Mouse (Mus musculus): ENCODE measurements at regions not wholly inside any gene's neighbourhood (a gene's known extent, or its start where the extent isn't known, plus 50 kb on each side); places are given as distances from the start of the nearest gene placed in this dataset.

DNA sequence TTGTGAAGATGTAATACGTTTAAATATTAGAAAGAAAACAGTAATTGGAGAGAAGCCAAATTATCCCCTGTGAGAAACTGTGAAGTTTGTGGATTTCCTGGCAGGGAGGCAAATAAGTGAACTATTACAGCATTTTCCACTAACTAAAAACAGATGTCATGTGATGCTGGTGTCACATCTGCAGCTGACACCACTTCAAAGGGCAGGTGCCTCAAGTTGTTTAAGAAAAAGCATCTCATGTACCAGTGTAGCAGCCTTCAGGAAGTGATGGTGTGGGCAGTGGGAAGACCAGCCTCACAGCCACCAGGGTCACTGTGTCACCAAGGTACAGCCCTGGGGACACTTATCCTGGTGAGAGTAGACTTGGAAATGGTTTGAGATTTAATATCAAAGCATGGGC is 60.6 kb upstream of the Hbs1l start:
- DNase-seq (ENCODE audit: low read depth in 3 of 3, low spot score in 3 of 3), result no peak
- H3K9me3 ChIP-seq (ENCODE audit: control insufficient read depth, low read length), result no peaks in the 10 kb centered on the region
- H3K27ac ChIP-seq, result no peak overlapping the region
- WGBS (ENCODE audit: insufficient replicate concordance), result 61% methylated on average over 1 of the region's 1 CpGs
- TF ChIP-seq CTCF (IDR thresholded peaks at IDR 0.05; ENCODE audit: low read depth) (no peak), EP300 (IDR thresholded peaks at IDR 0.05; ENCODE audit: low read depth) (no peak)
- no peak overlapping the region for H3K4me2 ChIP-seq (ENCODE audit: low read depth)
- no peaks in the 10 kb centered on the region for H3K27me3 ChIP-seq (ENCODE audit: control insufficient read depth, insufficient read depth, low read length)
- H3K9ac ChIP-seq (replicated peaks), result no peak overlapping the region
- H3K36me3 ChIP-seq (replicated peaks; ENCODE audit: control insufficient read depth, insufficient read depth, low read depth), result no peaks in the 10 kb centered on the region
- H3K4me1 ChIP-seq (replicated peaks; ENCODE audit: control insufficient read depth in 2 of 2, insufficient read depth in 2 of 2, low read length in 1 of 2), result peaks cover 2 to 8% of the 10 kb centered on the region in 2 experiments
- no peak overlapping the region for H3K4me3 ChIP-seq (ENCODE audit: insufficient read depth in 1 of 2, low read depth in 2 of 2, low read length in 2 of 2)
- no peak for ATAC-seq (ENCODE audit: insufficient read depth)

GRCm38 (mm10) chr10:21237000-21237399 is 58.8 kb upstream of the Hbs1l start:
- 71% methylated on average over 1 of the region's 1 CpGs for WGBS (ENCODE audit: insufficient replicate concordance)
- no peak overlapping the region for H3K27ac ChIP-seq
- TF ChIP-seq EP300 (IDR thresholded peaks at IDR 0.05; ENCODE audit: low read depth) (no peak), CTCF (IDR thresholded peaks at IDR 0.05; ENCODE audit: low read depth) (no peak)

DNA sequence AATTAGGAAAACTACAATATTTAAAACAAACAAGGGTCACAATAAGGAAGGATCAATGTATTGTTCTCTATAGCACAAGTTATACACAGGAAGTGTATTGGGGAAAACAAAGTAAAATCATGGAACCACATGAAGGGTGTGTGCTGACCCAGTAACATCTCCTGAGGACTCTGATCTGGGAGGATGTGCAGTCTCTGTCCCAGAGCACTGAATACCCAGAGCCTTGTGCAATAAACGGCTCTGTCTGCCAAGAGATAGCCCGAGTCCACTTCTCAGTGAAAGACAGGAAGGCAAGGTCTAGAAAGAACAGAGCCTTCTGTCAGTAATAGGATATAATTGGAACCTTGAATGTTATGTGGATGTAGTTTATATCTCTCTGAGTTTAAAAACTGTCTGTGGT is 56.3 kb upstream of the Hbs1l start:
- no peak for TF ChIP-seq EP300 (IDR thresholded peaks at IDR 0.05; ENCODE audit: low read depth)
- TF ChIP-seq CTCF (IDR thresholded peaks at IDR 0.05; ENCODE audit: low read depth), result no peak
- no peak overlapping the region for H3K27ac ChIP-seq
- 7% methylated on average over 2 of the region's 2 CpGs for WGBS (ENCODE audit: insufficient replicate concordance)
- no peaks in the 10 kb centered on the region for H3K9me3 ChIP-seq (ENCODE audit: control insufficient read depth, low read length)
- no peak overlapping the region for H3K4me2 ChIP-seq (ENCODE audit: low read depth)
- DNase-seq (ENCODE audit: low read depth in 3 of 3, low spot score in 3 of 3) (no peak), ATAC-seq (ENCODE audit: insufficient read depth) (no peak)
- no peak overlapping the region for H3K4me3 ChIP-seq (ENCODE audit: insufficient read depth in 1 of 2, low read depth in 2 of 2, low read length in 2 of 2)
- no peak overlapping the region for H3K9ac ChIP-seq (replicated peaks)
- peaks cover 21 to 31% of the 10 kb centered on the region in 2 experiments for H3K4me1 ChIP-seq (replicated peaks; ENCODE audit: control insufficient read depth in 2 of 2, insufficient read depth in 2 of 2, low read length in 1 of 2)
- no peaks in the 10 kb centered on the region for H3K36me3 ChIP-seq (replicated peaks; ENCODE audit: control insufficient read depth, insufficient read depth, low read depth)
- no peaks in the 10 kb centered on the region for H3K27me3 ChIP-seq (ENCODE audit: control insufficient read depth, insufficient read depth, low read length)

More at GRCm38 (mm10) chr10:21237000-21237399, 58.8 kb upstream of the Hbs1l start:
- Histone ChIP-seq H3K4me2 (ENCODE audit: low read depth) (no peak overlapping the region), H3K27me3 (ENCODE audit: control insufficient read depth, insufficient read depth, low read length) (no peaks in the 10 kb centered on the region), H3K4me1 (replicated peaks; ENCODE audit: control insufficient read depth in 2 of 2, insufficient read depth in 2 of 2, low read length in 1 of 2) (peaks cover 11 to 20% of the 10 kb centered on the region in 2 experiments), H3K9ac (replicated peaks) (no peak overlapping the region), H3K36me3 (replicated peaks; ENCODE audit: control insufficient read depth, insufficient read depth, low read depth) (no peaks in the 10 kb centered on the region), H3K4me3 (ENCODE audit: insufficient read depth in 1 of 2, low read depth in 2 of 2, low read length in 2 of 2) (no peak overlapping the region), H3K9me3 (ENCODE audit: control insufficient read depth, low read length) (no peaks in the 10 kb centered on the region)
- ATAC-seq (ENCODE audit: insufficient read depth), result no peak
- DNase-seq (ENCODE audit: low read depth in 3 of 3, low spot score in 3 of 3), result no peak

DNA sequence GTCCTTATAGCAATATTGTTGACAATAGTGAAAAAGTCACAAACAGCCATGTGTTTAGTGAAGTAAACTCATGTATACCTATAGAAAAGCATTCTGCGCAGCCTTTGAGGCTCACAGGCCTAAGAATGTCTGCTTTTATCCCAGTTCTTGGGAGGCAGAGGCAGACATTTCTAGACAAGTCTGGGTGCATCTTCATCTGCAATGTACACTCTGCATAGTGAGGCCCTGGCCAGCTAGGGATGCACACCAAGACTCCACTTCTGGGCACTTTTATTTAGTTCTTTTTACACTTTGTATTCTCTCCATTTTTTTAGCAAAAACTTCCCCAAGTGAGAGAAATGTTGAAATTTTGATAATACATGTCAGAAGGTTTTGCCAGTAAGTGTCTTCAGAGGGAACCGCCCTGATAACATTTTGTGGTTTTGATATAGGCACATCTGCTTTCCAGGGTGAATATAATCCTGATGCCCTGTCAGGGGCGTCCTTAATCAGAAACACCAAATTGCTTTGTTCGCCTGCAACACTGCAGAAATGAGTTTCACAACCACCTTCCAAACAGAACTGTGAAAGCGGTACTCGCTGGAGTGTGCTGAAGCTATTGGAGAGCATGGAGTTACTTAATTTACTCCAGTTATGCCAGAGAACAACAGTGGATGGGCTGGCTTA is 54.1 kb upstream of the Hbs1l start:
- Histone ChIP-seq H3K4me2 (ENCODE audit: low read depth) (peak overlapping the region; percentile 59), H3K27ac (peak overlapping the region; percentile 82)

GRCm38 (mm10) chr10:21242471-21243231 is 53.1 kb upstream of the Hbs1l start:
- 79% methylated on average over 16 of the region's 16 CpGs for WGBS (ENCODE audit: insufficient replicate concordance)

More for the DNA sequence above, 54.1 kb upstream of the Hbs1l start:
- peak overlapping the region; percentile 41; the same call in 1 of the 2 replicates for H3K9ac ChIP-seq (replicated peaks)
- WGBS (ENCODE audit: insufficient replicate concordance), result 18% methylated on average over 6 of the region's 6 CpGs
- DNase-seq (ENCODE audit: low read depth in 3 of 3, low spot score in 3 of 3) (peak; percentile 60 to 69 (median 64)), ATAC-seq (ENCODE audit: insufficient read depth) (peak; percentile 87)
- H3K9me3 ChIP-seq (ENCODE audit: control insufficient read depth, low read length), result no peaks in the 10 kb centered on the region
- no peaks in the 10 kb centered on the region for H3K36me3 ChIP-seq (replicated peaks; ENCODE audit: control insufficient read depth, insufficient read depth, low read depth)
- H3K4me1 ChIP-seq (replicated peaks; ENCODE audit: control insufficient read depth in 2 of 2, insufficient read depth in 2 of 2, low read length in 1 of 2), result peaks cover 31 to 45% of the 10 kb centered on the region in 2 experiments
- H3K27me3 ChIP-seq (ENCODE audit: control insufficient read depth, insufficient read depth, low read length), result no peaks in the 10 kb centered on the region
- no peak overlapping the region for H3K4me3 ChIP-seq (ENCODE audit: insufficient read depth in 1 of 2, low read depth in 2 of 2, low read length in 2 of 2)
- TF ChIP-seq EP300 (IDR thresholded peaks at IDR 0.05; ENCODE audit: low read depth) (peak; percentile 87), CTCF (IDR thresholded peaks at IDR 0.05; ENCODE audit: low read depth) (no peak)

More at GRCm38 (mm10) chr10:21242471-21243231, 53.1 kb upstream of the Hbs1l start:
- Histone ChIP-seq H3K9me3 (ENCODE audit: control insufficient read depth, low read length) (no peaks in the 10 kb centered on the region), H3K4me1 (replicated peaks; ENCODE audit: control insufficient read depth in 2 of 2, insufficient read depth in 2 of 2, low read length in 1 of 2) (peaks cover 31 to 45% of the 10 kb centered on the region in 2 experiments), H3K4me3 (ENCODE audit: insufficient read depth in 1 of 2, low read depth in 2 of 2, low read length in 2 of 2) (no peak overlapping the region), H3K27ac (peak overlapping the region; percentile 75), H3K27me3 (ENCODE audit: control insufficient read depth, insufficient read depth, low read length) (no peaks in the 10 kb centered on the region), H3K9ac (replicated peaks) (peak overlapping the region; percentile 9), H3K36me3 (replicated peaks; ENCODE audit: control insufficient read depth, insufficient read depth, low read depth) (no peaks in the 10 kb centered on the region), H3K4me2 (ENCODE audit: low read depth) (peak overlapping the region; percentile 59)
- TF ChIP-seq CTCF (IDR thresholded peaks at IDR 0.05; ENCODE audit: low read depth) (no peak), EP300 (IDR thresholded peaks at IDR 0.05; ENCODE audit: low read depth) (no peak)
- DNase-seq (ENCODE audit: low read depth in 3 of 3, low spot score in 3 of 3), result no peak
- no peak for ATAC-seq (ENCODE audit: insufficient read depth)
